Mouse (Mus musculus) frontal cortex, postnatal 25 days (tissue): ENCODE data around the gene Atp2b1.

Source experiments
- DNase-seq, 2 experiments: peaks; one replicate each; pipeline ENCODE4 v3.0.0; 2022; ENCODE audit warnings: low spot score in 2 of 2

The Atp2b1 gene

DNA sequence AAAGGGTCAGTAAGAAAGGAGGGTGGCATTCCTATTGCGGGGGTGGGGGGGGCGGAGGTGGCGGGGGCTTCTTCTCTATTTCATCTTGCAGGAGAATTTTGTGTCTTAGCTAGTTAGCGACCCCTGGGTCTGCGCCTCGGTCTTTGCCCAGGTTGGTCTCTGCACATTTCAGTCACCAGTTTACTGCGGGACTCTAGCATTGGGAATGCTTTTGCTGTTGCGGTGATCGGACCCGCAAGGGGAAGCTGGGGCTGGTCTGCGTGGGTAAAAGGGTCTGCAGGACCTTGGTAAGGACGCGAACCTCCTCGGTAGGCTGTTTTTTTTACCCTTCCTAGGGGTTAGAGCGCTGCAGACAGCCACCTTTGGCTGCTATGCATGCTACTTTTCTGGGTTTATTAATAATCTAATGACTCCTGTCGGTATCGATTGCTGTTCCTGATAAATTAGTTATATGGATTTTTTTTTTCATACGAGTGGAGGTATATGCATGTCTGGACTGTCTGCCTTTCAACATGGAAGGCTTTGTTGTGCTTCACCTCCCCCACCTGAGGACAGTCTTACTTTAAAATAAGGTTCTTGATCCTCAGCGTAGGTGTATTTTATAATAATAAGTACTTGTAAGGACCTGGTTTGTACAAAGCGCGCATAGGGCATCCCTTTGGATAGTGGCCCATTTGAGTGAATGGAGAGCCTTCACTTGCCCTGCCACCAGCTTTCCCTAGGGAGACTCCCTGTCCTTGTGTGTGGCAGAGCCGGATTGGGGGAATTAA, 2.0 kb downstream of the Atp2b1 start:
- no peak for DNase-seq

DNA sequence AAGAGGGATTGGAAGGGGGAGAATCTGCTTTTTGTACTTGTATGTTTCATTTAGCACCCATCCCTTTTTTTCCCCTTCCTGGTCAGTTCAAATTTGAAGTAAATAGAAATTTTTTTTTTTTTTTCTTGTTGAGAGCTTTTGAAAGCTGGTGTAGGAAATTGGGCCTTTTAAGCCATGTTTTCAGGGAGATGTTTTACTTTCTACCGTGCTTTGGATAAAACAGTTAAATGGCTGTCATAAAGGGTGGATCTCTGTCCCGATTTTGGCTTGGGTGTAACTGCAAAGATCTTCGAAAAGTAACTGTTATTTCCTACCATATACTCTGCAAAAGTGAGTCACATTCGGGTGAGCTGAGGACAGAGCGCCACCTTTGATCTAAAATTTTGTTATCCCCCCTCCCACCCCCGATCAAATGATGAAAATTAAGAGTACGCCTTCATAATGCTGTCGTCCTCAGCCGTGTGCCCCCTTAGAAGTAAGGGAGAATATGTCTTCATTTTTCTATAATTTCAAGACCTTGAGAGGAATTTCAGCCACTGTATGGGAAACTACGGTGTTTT, 2.7 kb downstream of the Atp2b1 start:
- no peak for DNase-seq

DNA sequence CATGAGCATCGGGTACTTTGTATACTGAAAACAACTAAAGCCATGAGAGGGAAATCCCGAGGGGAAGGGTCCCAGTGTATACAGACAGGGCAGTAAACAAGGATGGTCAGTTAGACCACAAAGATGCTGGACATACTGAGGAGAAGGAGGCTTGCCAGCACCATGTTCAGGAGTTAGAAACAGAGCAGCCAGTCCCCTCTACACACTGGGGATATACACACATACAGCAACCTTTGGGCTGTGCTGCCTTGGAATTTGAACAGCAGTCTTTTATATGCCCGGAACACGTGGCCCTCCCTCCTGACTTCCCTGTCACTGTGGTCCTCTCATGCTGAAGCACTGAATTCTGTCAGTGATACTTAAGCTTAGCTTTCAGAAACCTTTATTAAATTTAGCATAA, 10.9 kb downstream of the Atp2b1 start:
- DNase-seq, result no peak

DNA sequence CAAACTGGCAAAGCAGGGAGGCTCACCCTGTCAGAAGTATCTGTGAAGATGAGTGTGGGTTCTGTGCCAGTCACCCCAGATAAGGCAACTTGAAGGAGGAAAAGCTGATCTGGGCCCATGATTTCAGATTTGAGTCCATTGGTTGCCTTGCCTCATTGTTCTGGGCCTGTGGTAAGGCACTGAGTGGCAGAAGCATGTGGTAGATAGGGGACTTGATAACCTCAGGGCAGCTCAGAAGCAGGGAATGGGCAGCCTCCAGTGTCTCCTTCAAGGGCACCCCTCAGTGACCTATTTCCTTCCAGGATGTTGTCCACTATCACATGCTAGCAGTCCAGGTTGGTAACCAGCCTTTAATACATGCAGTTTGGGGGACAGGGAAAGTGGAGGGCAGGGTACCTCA, 12.8 kb downstream of the Atp2b1 start:
- no peak for DNase-seq

DNA sequence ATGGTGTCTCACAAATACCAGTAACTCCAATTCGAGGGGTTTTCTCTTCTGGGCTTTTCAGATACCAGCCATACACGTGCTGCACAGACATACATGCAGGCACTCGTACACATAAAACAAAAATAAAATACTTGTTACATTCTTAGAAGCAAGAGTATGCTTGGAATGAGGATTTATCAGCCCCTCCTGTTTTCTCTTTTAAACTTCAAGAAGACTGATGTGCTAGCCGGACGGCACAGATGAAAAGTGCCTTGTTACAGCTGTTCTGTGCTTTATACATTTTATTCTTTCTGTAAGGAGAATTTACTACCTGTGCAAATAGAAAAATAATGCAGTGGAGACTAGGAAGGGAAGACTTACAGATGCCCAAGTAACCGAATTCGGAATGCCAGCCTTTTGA, 15.2 kb downstream of the Atp2b1 start:
- no peak for DNase-seq

DNA sequence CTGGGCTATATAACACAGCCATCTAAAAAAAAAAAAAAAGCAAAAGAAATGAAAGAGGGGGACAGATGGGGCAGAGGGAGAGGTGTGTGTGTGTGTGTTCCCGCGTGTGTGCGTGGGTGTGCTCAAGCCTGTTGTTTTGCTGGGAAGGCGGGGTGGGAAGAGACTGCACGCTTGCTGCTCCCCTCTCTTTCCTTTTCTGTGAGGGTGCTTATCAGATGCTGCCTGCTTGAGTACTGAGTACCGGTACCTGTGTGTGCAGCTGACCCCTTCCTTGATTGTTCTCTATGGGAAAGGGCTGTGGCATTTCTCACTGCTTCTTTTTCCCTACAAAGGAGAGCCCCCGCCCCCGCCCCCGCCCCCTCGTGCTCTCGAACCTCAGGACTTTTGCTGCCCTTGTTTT, 15.9 kb downstream of the Atp2b1 start:
- DNase-seq, result no peak

DNA sequence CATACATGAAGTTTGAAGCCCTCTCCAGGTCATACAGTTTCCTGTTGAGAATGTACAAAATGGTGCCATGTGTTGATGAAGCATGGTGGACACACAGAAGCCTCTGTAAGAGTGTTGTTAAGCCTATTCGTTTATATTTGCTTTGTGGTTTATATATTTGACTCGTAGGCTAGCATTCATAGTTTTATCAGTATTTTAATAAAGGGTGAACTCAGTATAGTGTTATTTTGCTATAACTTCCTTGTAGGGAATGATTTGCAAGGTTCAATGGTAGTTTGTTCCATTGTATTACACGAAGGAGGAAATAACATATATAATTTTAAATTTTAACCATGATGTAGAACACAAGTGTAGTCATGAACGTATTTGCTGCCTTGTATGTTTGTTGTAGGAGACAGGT, 25.9 kb downstream of the Atp2b1 start:
- DNase-seq, result no peak

DNA sequence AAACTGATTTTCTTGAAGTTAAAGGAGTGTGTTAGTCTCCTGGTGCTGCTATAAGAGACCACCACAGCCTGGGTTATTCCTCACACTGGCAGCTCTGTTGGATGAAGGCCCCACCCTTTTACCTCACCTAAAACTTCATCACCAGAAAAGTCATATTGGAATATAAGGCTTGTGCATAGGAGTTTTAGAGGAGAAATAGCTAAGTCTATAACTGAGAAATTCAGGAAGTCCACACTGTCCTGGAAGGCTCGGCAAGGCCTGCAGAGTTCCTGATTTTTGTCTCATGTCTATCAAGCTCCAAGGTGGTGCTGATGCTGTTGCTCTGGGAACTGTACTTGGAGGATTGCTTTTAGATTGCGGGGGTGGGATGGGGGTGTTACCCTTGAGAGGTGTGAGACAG, 26.6 kb downstream of the Atp2b1 start:
- DNase-seq, result no peak

DNA sequence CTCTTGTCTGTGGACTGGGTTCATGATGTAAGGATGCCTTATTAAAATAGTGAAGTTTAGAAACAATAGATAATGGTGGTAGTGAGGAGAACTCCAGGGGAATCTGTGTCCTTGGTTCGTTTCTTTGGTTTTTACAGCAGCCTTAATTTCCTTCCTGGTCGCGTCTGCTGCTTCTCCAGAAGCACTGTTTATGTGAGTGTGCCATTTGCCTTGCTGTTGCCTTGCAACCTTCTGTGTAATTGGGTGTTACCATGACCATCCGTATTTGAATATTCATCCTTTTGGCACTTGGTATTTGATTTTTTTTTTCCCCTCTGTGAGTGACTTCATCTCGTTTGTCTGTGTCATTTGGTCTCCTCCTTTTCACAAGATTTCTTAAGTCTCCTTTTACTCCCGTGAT, 27.8 kb downstream of the Atp2b1 start:
- no peak for DNase-seq

DNA sequence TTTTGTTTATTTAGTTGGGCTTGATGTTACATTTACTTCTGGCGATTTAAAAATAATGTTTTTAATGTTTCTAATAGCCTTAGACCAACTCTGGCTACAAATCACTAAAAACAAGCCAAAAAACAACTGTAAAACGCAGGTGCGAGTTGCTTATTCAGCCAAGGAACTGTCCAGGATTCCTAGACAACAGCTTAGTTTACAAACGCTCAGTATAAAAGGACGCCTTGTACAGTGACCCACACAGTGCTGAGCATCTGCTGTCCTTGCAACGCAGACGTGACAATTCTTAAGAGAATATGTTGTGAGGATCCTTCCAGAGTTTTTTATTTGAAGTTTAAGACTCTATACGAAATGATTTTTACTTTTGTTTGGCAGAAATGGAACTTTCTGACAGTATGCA, 28.8 kb downstream of the Atp2b1 start:
- no peak for DNase-seq

DNA sequence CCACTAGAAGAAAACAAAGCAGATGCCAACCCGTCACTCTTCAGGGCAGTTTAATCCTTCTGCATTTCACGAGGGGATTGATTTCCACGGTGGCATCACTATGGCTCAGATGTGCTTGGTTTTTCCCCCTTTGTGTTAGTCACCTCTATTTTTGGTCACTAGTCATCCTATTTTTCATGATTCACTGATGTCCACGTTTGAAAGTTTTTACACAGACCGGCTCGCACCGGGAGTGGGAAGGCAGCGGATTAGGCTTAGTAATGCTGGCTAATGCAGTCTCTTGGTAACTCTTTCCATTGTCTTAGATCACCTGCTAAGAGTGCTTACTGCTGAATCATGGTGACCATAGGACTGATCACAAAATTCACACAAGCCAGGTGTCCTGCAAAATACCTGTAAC, 29.7 kb downstream of the Atp2b1 start:
- no peak for DNase-seq

DNA sequence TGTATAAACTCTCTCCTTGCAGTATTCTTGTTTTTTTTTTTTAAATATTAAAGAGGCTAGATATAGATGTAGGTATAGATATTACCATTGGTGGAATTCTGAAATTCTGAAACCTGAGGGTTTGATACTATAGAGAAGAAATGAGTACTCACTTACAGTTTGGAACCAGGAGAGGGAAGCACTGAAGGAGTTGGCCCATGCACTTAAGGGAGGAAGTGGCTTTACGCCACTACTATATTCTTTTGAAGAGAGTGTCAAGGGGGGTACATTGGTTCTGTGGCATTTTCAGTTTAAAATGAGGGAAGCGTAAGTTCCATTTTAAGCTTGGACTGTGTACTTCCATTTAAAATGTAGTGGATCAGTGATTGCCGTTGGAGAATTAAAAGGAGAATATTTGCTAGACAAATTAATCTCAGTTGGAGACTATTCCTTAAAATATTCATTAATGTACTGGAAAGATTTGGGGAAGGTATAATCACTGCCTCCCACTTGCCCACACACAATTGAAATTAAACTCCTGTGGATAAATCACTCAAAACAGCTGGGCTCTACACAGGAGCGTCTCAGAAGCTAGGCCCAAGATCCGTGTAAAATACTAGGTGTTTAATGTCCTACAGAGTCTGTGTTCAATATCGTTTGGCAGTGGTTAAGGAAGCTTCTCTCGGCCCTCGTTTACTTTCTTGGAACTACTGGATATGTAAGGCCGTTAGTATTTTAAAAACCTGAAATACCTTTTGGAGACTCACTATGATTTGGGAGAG, 32.0 kb downstream of the Atp2b1 start:
- no peak for DNase-seq

DNA sequence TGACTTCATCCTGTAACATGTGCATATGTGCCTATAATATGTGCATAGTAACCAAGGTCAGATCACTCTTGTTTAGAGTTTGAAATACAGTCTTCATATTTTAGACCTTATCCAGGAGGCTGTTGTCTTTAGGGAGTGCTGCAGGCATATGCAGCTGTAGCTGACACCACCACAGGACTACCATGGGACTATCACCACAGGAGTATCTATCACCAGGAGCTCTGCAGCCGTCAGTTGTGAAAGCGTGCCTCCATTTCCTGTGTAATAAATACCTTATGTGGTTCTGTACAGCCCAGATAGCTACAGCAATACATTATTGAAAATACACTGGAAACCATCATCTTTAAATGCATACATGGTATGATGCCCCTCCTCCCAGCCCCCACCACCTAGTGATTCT, 33.0 kb downstream of the Atp2b1 start:
- no peak for DNase-seq

DNA sequence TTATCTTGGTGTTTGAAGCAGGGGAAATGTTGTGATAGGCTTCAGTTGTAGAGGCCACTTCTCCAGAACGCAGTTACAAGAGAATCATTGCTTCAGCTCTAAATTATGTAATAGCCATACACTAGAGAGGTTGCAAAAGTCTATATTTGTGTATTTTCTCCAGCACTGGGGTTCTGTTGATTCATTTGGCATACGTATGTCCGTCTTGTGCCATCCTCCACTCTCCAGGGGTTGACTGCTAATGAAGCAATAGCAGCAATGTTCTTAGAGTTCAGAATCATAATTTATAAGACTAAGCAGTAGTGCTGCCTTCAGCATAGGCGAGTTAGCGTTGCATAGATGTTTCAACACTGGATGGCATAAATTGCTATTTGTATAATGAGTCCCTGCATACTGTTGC, 33.9 kb downstream of the Atp2b1 start:
- DNase-seq, result no peak

DNA sequence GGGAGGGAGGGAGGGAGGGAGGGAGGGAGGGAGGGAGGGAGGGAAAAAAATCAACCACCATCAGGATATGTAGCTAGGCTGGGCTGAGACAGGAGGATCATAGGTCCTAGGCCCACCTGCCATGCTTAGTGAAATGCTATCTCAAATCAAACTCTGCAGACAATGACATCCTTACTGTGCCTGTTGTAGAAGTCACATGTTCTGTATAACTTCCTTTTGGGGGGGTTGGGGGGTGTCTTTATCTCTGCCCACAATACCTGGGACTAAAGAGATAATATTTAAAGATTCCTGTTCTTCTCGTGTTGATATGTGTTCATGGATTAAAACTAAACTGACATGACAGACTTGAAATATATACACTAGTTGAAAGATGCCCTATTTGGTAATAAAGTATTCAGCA, 35.5 kb downstream of the Atp2b1 start:
- DNase-seq, result no peak

DNA sequence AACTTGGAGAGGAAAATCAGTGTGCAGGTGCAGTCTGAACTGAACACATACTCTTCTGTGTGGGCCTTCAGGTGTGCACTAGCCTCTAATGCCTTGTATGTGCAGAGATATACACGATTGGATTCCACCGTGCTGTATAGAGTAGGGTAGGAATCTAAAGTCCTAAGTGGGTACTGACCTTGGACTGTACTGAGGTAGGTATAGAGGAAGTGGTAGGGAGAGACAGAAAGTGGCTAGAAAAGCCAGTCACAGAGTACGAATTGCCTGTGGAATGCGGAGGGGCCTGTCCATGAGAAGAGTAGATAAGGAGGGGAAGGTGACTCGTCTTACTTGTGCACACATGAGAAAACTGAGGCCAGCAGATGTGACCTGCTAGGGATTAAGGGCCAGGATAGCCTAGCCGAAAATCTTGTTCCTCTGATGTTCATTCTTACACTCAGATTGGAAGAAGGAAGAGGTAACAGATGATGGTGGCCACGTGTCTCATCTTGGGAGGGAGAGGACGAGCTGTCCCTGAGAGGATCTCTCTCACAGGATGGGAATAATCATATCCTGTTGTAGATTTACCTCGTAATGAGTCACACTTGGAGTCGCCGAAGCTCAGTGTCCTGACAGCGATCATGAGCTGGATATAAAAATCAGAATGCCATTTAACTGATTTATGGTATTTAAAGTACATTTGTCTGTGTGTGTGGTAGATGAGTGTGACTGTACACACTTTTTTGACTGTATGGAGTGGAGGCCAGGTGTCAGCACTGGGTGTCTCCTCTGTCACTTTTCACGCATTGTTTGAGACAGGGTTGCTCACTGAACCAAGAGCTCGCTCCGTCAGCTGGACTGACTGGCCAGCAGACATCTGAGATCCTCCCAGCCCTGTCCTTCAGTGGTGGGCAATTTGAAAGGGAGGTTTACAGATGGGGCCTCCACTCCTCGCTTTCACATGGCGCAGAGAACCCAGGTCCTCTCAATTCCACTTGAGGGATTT, 37.4 kb downstream of the Atp2b1 start:
- no peak for DNase-seq

DNA sequence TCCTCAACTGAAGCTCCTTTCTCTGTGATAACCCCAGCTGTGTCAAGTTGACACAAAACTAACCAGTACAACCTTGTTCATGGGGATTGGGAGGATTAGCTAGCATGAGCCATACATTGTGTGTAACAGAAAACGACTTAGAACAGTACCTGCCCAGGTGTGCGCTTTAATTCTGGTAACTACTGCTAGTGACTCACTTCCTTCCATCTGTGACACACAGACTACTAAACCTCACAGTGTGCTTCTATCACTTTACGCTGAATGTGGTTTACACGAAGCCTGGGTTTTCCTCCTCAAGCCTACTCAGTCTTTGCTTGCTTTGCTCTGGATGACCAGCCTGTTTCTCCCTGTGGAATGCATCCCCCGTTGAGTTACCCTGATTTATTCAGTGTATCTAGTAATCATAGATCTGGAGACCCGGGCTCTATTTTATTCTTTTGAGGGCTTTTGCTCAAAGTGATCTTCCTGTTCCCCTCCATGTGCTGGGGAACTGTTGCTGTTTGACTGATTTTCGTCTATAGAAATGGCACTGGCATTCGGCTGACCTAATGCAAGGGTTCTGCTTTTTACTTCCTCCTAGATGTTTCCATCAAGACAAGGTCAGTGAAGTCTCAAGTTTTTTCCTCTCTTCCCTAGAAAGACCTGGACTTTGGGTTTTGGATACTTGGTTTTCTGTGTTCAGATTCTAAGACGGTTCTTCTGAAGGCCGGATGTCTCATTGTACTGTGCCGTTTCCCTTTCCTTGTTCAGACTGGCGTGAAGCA, 40.2 kb downstream of the Atp2b1 start:
- DNase-seq, result no peak

DNA sequence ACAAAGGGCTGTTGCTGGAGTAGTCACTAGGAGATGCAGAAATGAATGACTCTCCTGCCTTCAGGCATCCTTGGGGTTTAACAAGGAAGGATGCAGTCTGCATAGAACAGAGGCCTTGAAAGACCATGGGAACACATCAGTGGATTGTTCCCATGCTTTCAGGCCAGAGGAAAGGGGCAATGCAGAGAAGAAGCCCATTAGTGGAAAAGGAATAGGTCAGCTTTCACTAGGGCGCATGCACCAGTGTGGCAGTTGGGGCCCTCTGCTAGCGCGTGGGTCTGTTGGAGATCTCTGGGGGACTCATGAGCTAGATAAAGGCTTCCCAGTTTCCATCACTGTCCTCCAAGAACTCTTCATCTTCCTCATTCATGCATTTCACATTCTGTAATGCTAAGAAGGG, 41.9 kb downstream of the Atp2b1 start:
- no peak for DNase-seq

DNA sequence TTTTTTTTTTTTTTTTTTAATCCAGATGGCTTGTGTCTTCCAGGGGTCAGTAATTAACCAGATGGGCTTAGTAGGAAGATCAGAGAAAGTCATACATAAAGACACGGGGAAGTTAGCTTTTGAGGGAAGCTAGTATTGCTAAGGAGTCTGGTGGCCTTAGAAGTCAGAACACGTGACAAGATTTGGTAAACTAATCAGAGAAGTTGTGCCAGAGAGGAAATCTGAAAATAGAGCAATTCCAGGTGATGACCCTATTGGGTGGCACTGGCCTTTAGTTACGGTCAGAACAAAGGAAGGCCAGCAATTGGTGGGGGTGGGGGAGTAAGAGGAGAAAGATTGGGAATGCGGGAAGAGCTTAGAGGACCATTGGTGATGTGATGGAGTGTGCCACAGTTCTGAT, 44.5 kb downstream of the Atp2b1 start:
- no peak for DNase-seq

DNA sequence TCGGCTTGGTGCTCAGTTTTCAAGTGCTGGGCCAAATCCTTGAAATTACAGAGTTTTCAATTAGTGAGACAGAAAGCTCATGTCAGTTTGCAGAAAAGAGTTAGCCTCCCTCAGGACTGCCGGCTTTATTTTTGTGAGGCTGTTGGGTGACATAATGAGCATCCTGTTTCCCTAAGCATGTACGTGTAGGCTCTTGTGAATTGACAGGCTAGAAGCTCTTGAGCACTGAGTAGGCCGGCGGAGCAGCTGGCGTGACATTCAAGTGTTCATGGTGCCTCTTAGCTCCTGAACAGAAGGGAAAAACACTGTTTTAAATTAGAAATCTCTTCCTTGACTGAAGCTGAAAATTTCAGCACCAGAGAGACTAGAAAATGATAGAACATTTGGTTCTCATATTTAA, 45.2 kb downstream of the Atp2b1 start:
- peak; percentile 45 for DNase-seq

DNA sequence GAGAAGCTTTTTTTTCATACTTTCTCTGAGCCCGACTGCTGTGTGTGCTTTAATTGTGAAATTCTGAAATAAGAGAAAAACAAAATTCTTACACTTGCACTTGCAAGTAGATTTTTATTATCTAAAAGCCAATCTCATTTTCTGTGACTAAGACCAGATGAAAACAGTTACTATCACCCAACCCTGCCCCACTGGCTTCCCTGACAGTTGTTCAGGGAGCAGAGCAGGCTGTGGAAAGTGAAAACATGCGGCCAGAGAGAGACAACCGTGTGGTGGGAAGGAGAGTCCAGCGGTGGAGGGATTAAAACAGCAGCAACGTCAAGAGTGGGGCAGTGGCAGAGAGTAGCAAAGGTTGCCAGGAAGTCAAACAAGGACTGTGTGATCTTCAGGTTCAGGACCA, 46.7 kb downstream of the Atp2b1 start:
- no peak for DNase-seq
